Mouse (Mus musculus) forebrain, embryonic 11.5 days (tissue): ENCODE measurements at regions not wholly inside any gene's neighbourhood (a gene's known extent, or its start where the extent isn't known, plus 50 kb on each side); places are given as distances from the start of the nearest gene placed in this dataset.
A peak's percentile ranks its signal among the peaks of the same experiment; 100 is the strongest.

ENCODE experiments used
- ATAC-seq: fragments of 200-750 bp; cut with Nextera tagmentation; replicated peaks from 2 replicates; pipeline ENCODE4 v1.8.0; 2017; ENCODE audit warnings: moderate TSS enrichment; ENCODE audit not compliant: low FRiP score
- DNase-seq: peaks from one replicate; pipeline ENCODE4 v3.0.0-alpha.2; 2017; ENCODE audit warnings: low spot score
- H3K27ac ChIP-seq: fragments of 300-500 bp; sonication (generic); 2 replicates; pipeline ENCODE4 v1.5.1; 2014; ENCODE audit warnings: low read depth, low read length
- H3K27me3 ChIP-seq: fragments of 300-500 bp; sonication (generic); 2 replicates; pipeline ENCODE4 v1.6.1; 2014; ENCODE audit warnings: mild to moderate bottlenecking, low read length, mixed read lengths; ENCODE audit not compliant: control insufficient read depth, insufficient read depth
- H3K36me3 ChIP-seq: fragments of 300-500 bp; sonication (generic); 2 replicates; pipeline ENCODE4 v1.6.1; 2014; ENCODE audit warnings: mild to moderate bottlenecking, low read length, moderate library complexity, mixed read lengths; ENCODE audit not compliant: control insufficient read depth, insufficient read depth
- H3K4me1 ChIP-seq: fragments of 300-500 bp; sonication (generic); replicated peaks from 2 replicates; pipeline ENCODE4 v1.6.1; 2014; ENCODE audit warnings: low read length, mixed read lengths; ENCODE audit not compliant: control insufficient read depth, insufficient read depth
- H3K4me2 ChIP-seq: fragments of 300-500 bp; sonication (generic); 2 replicates; pipeline ENCODE4 v1.6.1; 2014; ENCODE audit warnings: low read depth, mild to moderate bottlenecking, low read length, moderate library complexity, mixed read lengths; ENCODE audit not compliant: severe bottlenecking
- H3K4me3 ChIP-seq: fragments of 300-500 bp; sonication (generic); 2 replicates; pipeline ENCODE4 v1.5.1; 2014; ENCODE audit warnings: low read depth, low read length
- H3K9ac ChIP-seq: fragments of 300-500 bp; sonication (generic); 2 replicates; pipeline ENCODE4 v1.6.1; 2014; ENCODE audit warnings: low read length
- H3K9me3 ChIP-seq: fragments of 300-500 bp; sonication (generic); 2 replicates; pipeline ENCODE4 v1.6.1; 2016; ENCODE audit warnings: low read length, mixed read lengths; ENCODE audit not compliant: control insufficient read depth
- WGBS: fragments of 180-500 bp; shearing (Covaris S2); extraction: QIAGEN DNeasy Blood & Tissue Kit; methylation state at CpG from one replicate; pipeline ENCODE4 v1.1.7; 2014; 5-methylcytosine and 5-hydroxymethylcytosine counted together

GRCm38 (mm10) chr1:128711121-128711520 lies 119.0 kb upstream of the Cxcr4 start:
- Histone ChIP-seq H3K4me1 (0 out of 2 replicates have a peak, but pooled peaks cover 2% of the 10 kb centered on the region), H3K27me3 (no peaks in the 10 kb centered on the region)
- ATAC-seq = no peak

GRCm38 (mm10) chr1:128707747-128708146 lies 115.7 kb upstream of the Cxcr4 start:
- no peak overlapping the region for H3K4me2 ChIP-seq
- no peak overlapping the region for H3K9ac ChIP-seq
- no peak overlapping the region for H3K4me3 ChIP-seq
- no peaks in the 10 kb centered on the region for H3K27me3 ChIP-seq
- no peaks in the 10 kb centered on the region for H3K36me3 ChIP-seq
- DNase-seq = no peak
- H3K9me3 ChIP-seq = no peaks in the 10 kb centered on the region
- 0 out of 2 replicates have a peak, but pooled peaks cover 2% of the 10 kb centered on the region for H3K4me1 ChIP-seq
- WGBS = 94% methylated on average over 6 of the region's 6 CpGs
- no peak overlapping the region for H3K27ac ChIP-seq
- ATAC-seq = no peak

More at GRCm38 (mm10) chr1:128711121-128711520, 119.0 kb upstream of the Cxcr4 start:
- Histone ChIP-seq H3K4me2 (no peak overlapping the region), H3K9ac (no peak overlapping the region), H3K9me3 (no peaks in the 10 kb centered on the region), H3K27ac (no peak overlapping the region), H3K4me3 (no peak overlapping the region), H3K36me3 (no peaks in the 10 kb centered on the region)
- whole genome bisulfite sequencing = 90% methylated on average over 5 of the region's 5 CpGs
- no peak for DNase-seq

DNA sequence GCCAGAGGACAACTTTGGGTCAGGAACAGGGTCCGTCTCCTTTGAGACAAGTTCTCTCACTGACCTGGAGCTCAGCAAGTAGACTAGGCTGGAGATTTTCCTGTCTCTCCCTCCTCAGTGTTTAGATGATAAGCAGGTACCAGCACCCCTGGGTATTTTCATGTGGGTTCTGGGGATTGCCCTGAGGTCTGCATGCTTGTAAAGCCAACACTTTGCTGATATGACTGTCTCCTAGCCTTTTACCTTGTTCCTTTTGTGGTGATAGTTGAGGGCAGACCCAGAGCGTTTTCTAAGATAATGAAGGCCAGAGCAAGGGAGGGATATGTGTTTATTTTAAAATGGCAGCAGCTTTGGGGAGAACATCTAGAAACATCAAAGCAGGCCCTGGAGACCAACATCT lies 114.1 kb upstream of the Cxcr4 start:
- no peaks in the 10 kb centered on the region for H3K9me3 ChIP-seq
- ATAC-seq = no peak
- 88% methylated on average over 2 of the region's 2 CpGs for WGBS

GRCm38 (mm10) chr1:128705071-128705503 lies 113.0 kb upstream of the Cxcr4 start:
- DNase-seq (no peak), ATAC-seq (no peak)
- H3K27me3 ChIP-seq = no peaks in the 10 kb centered on the region
- H3K27ac ChIP-seq = no peak overlapping the region
- no peak overlapping the region for H3K4me3 ChIP-seq
- no peaks in the 10 kb centered on the region for H3K4me1 ChIP-seq
- no peaks in the 10 kb centered on the region for H3K36me3 ChIP-seq
- no peak overlapping the region for H3K9ac ChIP-seq
- no peak overlapping the region for H3K4me2 ChIP-seq
- H3K9me3 ChIP-seq = no peaks in the 10 kb centered on the region
- 82% methylated on average over 3 of the region's 3 CpGs for WGBS

More for the DNA sequence above, 114.1 kb upstream of the Cxcr4 start:
- Histone ChIP-seq H3K27me3 (no peaks in the 10 kb centered on the region), H3K4me2 (no peak overlapping the region), H3K4me1 (no peaks in the 10 kb centered on the region), H3K27ac (no peak overlapping the region), H3K36me3 (no peaks in the 10 kb centered on the region), H3K9ac (no peak overlapping the region), H3K4me3 (no peak overlapping the region)
- DNase-seq = no peak

GRCm38 (mm10) chr1:128701326-128701725 lies 109.2 kb upstream of the Cxcr4 start:
- 63% methylated on average over 3 of the region's 3 CpGs for WGBS
- Histone ChIP-seq H3K27me3 (no peaks in the 10 kb centered on the region), H3K4me1 (no peaks in the 10 kb centered on the region), H3K9ac (no peak overlapping the region), H3K27ac (no peak overlapping the region), H3K9me3 (no peaks in the 10 kb centered on the region), H3K4me2 (no peak overlapping the region), H3K36me3 (no peaks in the 10 kb centered on the region), H3K4me3 (no peak overlapping the region)
- DNase-seq (no peak), ATAC-seq (no peak)

- no peak for ATAC-seq
- H3K4me1 ChIP-seq = no peaks in the 10 kb centered on the region
- H3K36me3 ChIP-seq = no peaks in the 10 kb centered on the region
- whole genome bisulfite sequencing = 91% methylated on average over 4 of the region's 4 CpGs
- no peak overlapping the region for H3K4me3 ChIP-seq
- H3K9ac ChIP-seq = no peak overlapping the region
- H3K4me2 ChIP-seq = no peak overlapping the region
- H3K27ac ChIP-seq = no peak overlapping the region
- H3K27me3 ChIP-seq = no peaks in the 10 kb centered on the region
- no peak for DNase-seq
- no peaks in the 10 kb centered on the region for H3K9me3 ChIP-seq
These were observed 105.9 kb upstream of the Cxcr4 start for GRCm38 (mm10) chr1:128697962-128698361.

GRCm38 (mm10) chr1:128695936-128696335 lies 103.8 kb upstream of the Cxcr4 start:
- DNase-seq = no peak
- 78% methylated on average over 2 of the region's 2 CpGs for WGBS
- Histone ChIP-seq H3K27me3 (no peaks in the 10 kb centered on the region), H3K4me2 (no peak overlapping the region), H3K9me3 (no peaks in the 10 kb centered on the region), H3K4me1 (peaks cover 4% of the 10 kb centered on the region; the same call in 1 of the 2 replicates), H3K4me3 (no peak overlapping the region), H3K9ac (no peak overlapping the region), H3K36me3 (no peaks in the 10 kb centered on the region), H3K27ac (no peak overlapping the region)
- no peak for ATAC-seq

DNA sequence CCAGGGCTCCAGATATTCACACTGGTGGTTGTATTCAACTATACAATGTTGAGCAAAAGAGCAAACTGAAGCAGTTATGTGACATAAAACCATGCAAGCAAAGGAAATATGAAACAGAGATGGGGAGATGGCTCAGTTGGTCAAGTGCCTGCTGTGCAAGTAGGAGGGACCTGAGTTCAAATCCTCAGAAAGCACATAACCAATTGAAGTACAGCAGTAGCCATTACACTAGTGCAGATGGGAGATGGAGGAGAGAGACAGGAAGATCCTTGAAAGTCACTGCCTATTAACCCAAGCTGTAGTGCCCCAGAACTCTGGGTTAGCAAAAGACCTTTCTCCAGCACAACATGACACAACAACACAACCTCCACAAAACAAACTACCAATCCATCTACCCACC lies 100.7 kb upstream of the Cxcr4 start:
- H3K9ac ChIP-seq = no peak overlapping the region
- no peaks in the 10 kb centered on the region for H3K36me3 ChIP-seq
- H3K27ac ChIP-seq = no peak overlapping the region; the same call in 1 of the 2 replicates
- no peaks in the 10 kb centered on the region for H3K9me3 ChIP-seq
- no peak overlapping the region for H3K4me3 ChIP-seq
- H3K27me3 ChIP-seq = no peaks in the 10 kb centered on the region
- peaks cover 4% of the 10 kb centered on the region; the same call in 1 of the 2 replicates for H3K4me1 ChIP-seq
- DNase-seq (no peak), ATAC-seq (no peak)
- H3K4me2 ChIP-seq = no peak overlapping the region

DNA sequence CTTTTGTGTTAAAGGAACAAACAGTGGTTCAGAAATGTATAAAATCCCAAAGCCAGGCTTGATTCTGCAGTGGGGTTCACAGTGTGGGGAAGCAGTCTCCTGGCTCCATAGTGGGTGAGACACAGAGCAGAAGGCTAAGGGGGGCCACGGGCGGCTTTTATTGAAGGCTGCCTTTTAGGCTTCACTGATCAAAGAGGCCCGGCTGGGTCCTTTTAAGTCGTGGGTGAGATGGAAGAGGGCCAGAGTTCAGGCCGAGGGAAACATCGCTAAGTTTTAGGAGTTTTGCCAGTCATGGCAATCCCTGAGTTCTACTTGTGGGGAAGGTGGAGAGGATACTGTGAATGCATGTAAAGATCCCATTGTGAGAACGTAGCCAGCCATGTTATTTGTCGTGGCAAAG lies 100.2 kb upstream of the Cxcr4 start:
- Histone ChIP-seq H3K9ac (no peak overlapping the region), H3K4me1 (peaks cover 9% of the 10 kb centered on the region; the same call in 1 of the 2 replicates), H3K36me3 (no peaks in the 10 kb centered on the region), H3K4me3 (no peak overlapping the region), H3K27me3 (no peaks in the 10 kb centered on the region), H3K27ac (no peak overlapping the region), H3K9me3 (no peaks in the 10 kb centered on the region), H3K4me2 (no peak overlapping the region)
- ATAC-seq = peak; percentile 73
- WGBS = 9% methylated on average over 8 of the region's 8 CpGs
- DNase-seq = no peak
